Mouse (Mus musculus) hindbrain, embryonic 11.5 days (tissue): Measurements from ENCODE around the gene H2al2a. TPM values are rescaled to one million over a fixed set of nuclear protein-coding genes. Genes with fewer than 3 reads are reported as not detected.

Source experiments
- ATAC-seq: fragments of 200-750 bp; cut with Nextera tagmentation; 2 replicates; pipeline ENCODE4 v1.8.0; 2017; ENCODE audit warnings: mild to moderate bottlenecking, moderate TSS enrichment, moderate library complexity; ENCODE audit not compliant: low FRiP score
- DNase-seq: peaks from one replicate; pipeline ENCODE4 v3.0.0-alpha.2; 2015; ENCODE audit warnings: low spot score
- H3K27ac ChIP-seq: fragments of 300-500 bp; sonication (generic); 2 replicates; pipeline ENCODE4 v1.5.1; 2014; ENCODE audit warnings: mild to moderate bottlenecking, low read depth, low read length
- H3K27me3 ChIP-seq: fragments of 300-500 bp; sonication (generic); 2 replicates; pipeline ENCODE4 v1.6.1; 2014; ENCODE audit warnings: mild to moderate bottlenecking, low read length, moderate library complexity, mixed read lengths; ENCODE audit not compliant: control insufficient read depth, insufficient read depth
- H3K36me3 ChIP-seq: fragments of 300-500 bp; sonication (generic); 2 replicates; pipeline ENCODE4 v1.6.1; 2014; ENCODE audit warnings: mild to moderate bottlenecking, low read length, moderate library complexity, mixed read lengths; ENCODE audit not compliant: control insufficient read depth, insufficient read depth
- H3K4me1 ChIP-seq: fragments of 300-500 bp; sonication (generic); replicated peaks from 2 replicates; pipeline ENCODE4 v1.6.1; 2014; ENCODE audit warnings: low read length, mixed read lengths; ENCODE audit not compliant: control insufficient read depth, insufficient read depth
- H3K4me2 ChIP-seq: fragments of 300-500 bp; sonication (generic); replicated peaks from 2 replicates; pipeline ENCODE4 v1.6.1; 2014; ENCODE audit warnings: mild to moderate bottlenecking, low read depth, low read length
- H3K4me3 ChIP-seq: fragments of 300-500 bp; sonication (generic); 2 replicates; pipeline ENCODE4 v1.5.1; 2014; ENCODE audit warnings: low read depth, low read length
- H3K9ac ChIP-seq: fragments of 300-500 bp; sonication (generic); 2 replicates; pipeline ENCODE4 v1.6.1; 2014; ENCODE audit warnings: low read depth, low read length
- H3K9me3 ChIP-seq: fragments of 300-500 bp; sonication (generic); 2 replicates; pipeline ENCODE4 v1.6.1; 2016; ENCODE audit warnings: low read length; ENCODE audit not compliant: control insufficient read depth
- WGBS: fragments of 180-500 bp; shearing (Covaris S2); extraction: QIAGEN DNeasy Blood & Tissue Kit; methylation state at CpG from one replicate; pipeline ENCODE4 v1.1.7; 2014; 5-methylcytosine and 5-hydroxymethylcytosine counted together
- polyA plus RNA-seq: library from polyadenylated mRNA; unstranded; fragments of >200 nt; fragmentation: Nextera tagmentation; extraction: Ambion mirVana; gene quantifications from 2 replicates; pipeline ENCODE4 v1.2.1, GENCODE M21; 2014

H2al2a gene
- polyA plus RNA-seq, 1 experiment from 2014 or later, result not detected

GRCm38 (mm10) chr2:18019122-18019521 lies 22.4 kb upstream of the H2al2a start:
- WGBS, result 89% methylated on average over 1 of the region's 1 CpGs
- no peaks in the 10 kb centered on the region for H3K4me1 ChIP-seq
- H3K27ac ChIP-seq, result no peak overlapping the region
- no peaks in the 10 kb centered on the region for H3K36me3 ChIP-seq
- no peak for ATAC-seq
- DNase-seq, result no peak
- no peaks in the 10 kb centered on the region for H3K27me3 ChIP-seq
- no peak overlapping the region for H3K4me2 ChIP-seq
- H3K9me3 ChIP-seq, result no peaks in the 10 kb centered on the region
- H3K9ac ChIP-seq, result no peak overlapping the region
- H3K4me3 ChIP-seq, result no peak overlapping the region

- Histone ChIP-seq H3K27ac (no peak overlapping the region), H3K4me2 (no peak overlapping the region), H3K4me1 (no peaks in the 10 kb centered on the region), H3K27me3 (no peaks in the 10 kb centered on the region), H3K36me3 (no peaks in the 10 kb centered on the region), H3K4me3 (no peak overlapping the region), H3K9ac (no peak overlapping the region), H3K9me3 (no peaks in the 10 kb centered on the region)
- WGBS, result 95% methylated on average over 6 of the region's 6 CpGs
- DNase-seq, result no peak
- no peak for ATAC-seq
Measured at GRCm38 (mm10) chr2:18017321-18017720, 20.6 kb upstream of the H2al2a start.

- Histone ChIP-seq H3K4me1 (no peaks in the 10 kb centered on the region), H3K27me3 (no peaks in the 10 kb centered on the region), H3K9me3 (no peaks in the 10 kb centered on the region), H3K4me2 (no peak overlapping the region), H3K9ac (no peak overlapping the region), H3K4me3 (no peak overlapping the region), H3K27ac (no peak overlapping the region), H3K36me3 (no peaks in the 10 kb centered on the region)
- no peak for DNase-seq
- no peak for ATAC-seq
- 100% methylated on average over 1 of the region's 1 CpGs for WGBS
Measured at GRCm38 (mm10) chr2:18016639-18017038, 19.9 kb upstream of the H2al2a start.

- Histone ChIP-seq H3K4me2 (no peak overlapping the region), H3K27me3 (no peaks in the 10 kb centered on the region), H3K9ac (no peak overlapping the region), H3K27ac (no peak overlapping the region), H3K9me3 (no peaks in the 10 kb centered on the region), H3K4me3 (no peak overlapping the region), H3K4me1 (no peaks in the 10 kb centered on the region), H3K36me3 (no peaks in the 10 kb centered on the region)
- ATAC-seq (no peak), DNase-seq (no peak)
- 60% methylated on average over 3 of the region's 3 CpGs for WGBS
Measured at GRCm38 (mm10) chr2:18015581-18015980, 18.8 kb upstream of the H2al2a start.

- WGBS, result 86% methylated on average over 3 of the region's 3 CpGs
- no peak overlapping the region for H3K9ac ChIP-seq
- no peaks in the 10 kb centered on the region for H3K27me3 ChIP-seq
- no peak for DNase-seq
- no peaks in the 10 kb centered on the region for H3K36me3 ChIP-seq
- H3K4me1 ChIP-seq, result no peaks in the 10 kb centered on the region
- no peak for ATAC-seq
- H3K9me3 ChIP-seq, result no peaks in the 10 kb centered on the region
- no peak overlapping the region for H3K4me2 ChIP-seq
- H3K4me3 ChIP-seq, result no peak overlapping the region
- H3K27ac ChIP-seq, result no peak overlapping the region
Measured at GRCm38 (mm10) chr2:18012866-18013265, 16.1 kb upstream of the H2al2a start.

- Histone ChIP-seq H3K36me3 (no peaks in the 10 kb centered on the region), H3K27ac (no peak overlapping the region), H3K4me1 (no peaks in the 10 kb centered on the region), H3K27me3 (no peaks in the 10 kb centered on the region), H3K9ac (no peak overlapping the region), H3K4me3 (no peak overlapping the region), H3K4me2 (no peak overlapping the region), H3K9me3 (no peaks in the 10 kb centered on the region)
- 88% methylated on average over 6 of the region's 6 CpGs for WGBS
- DNase-seq (no peak), ATAC-seq (no peak)
Measured at GRCm38 (mm10) chr2:18011226-18011625, 14.5 kb upstream of the H2al2a start.

GRCm38 (mm10) chr2:18005137-18005536 lies 8.4 kb upstream of the H2al2a start:
- 32% methylated on average over 8 of the region's 8 CpGs for WGBS
- Histone ChIP-seq H3K4me1 (no peaks in the 10 kb centered on the region), H3K9me3 (no peaks in the 10 kb centered on the region), H3K4me3 (no peak overlapping the region), H3K9ac (no peak overlapping the region), H3K4me2 (no peak overlapping the region), H3K27ac (no peak overlapping the region), H3K27me3 (no peaks in the 10 kb centered on the region), H3K36me3 (no peaks in the 10 kb centered on the region)
- ATAC-seq (no peak), DNase-seq (peak; percentile 21)

- H3K36me3 ChIP-seq, result no peaks in the 10 kb centered on the region
- H3K4me2 ChIP-seq, result no peak overlapping the region
- H3K9ac ChIP-seq, result no peak overlapping the region
- H3K4me3 ChIP-seq, result no peak overlapping the region
- ATAC-seq (no peak), DNase-seq (no peak)
- H3K9me3 ChIP-seq, result no peaks in the 10 kb centered on the region
- H3K27me3 ChIP-seq, result no peaks in the 10 kb centered on the region
- no peak overlapping the region for H3K27ac ChIP-seq
- WGBS, result 84% methylated on average over 4 of the region's 4 CpGs
- H3K4me1 ChIP-seq, result no peaks in the 10 kb centered on the region
Measured at GRCm38 (mm10) chr2:18004286-18004685, 7.5 kb upstream of the H2al2a start.

- no peak overlapping the region for H3K4me3 ChIP-seq
- no peaks in the 10 kb centered on the region for H3K36me3 ChIP-seq
- no peak overlapping the region for H3K9ac ChIP-seq
- ATAC-seq (no peak), DNase-seq (no peak)
- no peaks in the 10 kb centered on the region for H3K27me3 ChIP-seq
- no peaks in the 10 kb centered on the region for H3K4me1 ChIP-seq
- WGBS, result 86% methylated on average over 3 of the region's 3 CpGs
- H3K27ac ChIP-seq, result no peak overlapping the region
- no peaks in the 10 kb centered on the region for H3K9me3 ChIP-seq
- H3K4me2 ChIP-seq, result no peak overlapping the region
Measured at GRCm38 (mm10) chr2:18002306-18002705, 5.5 kb upstream of the H2al2a start.
